Mouse (Mus musculus) liver, postnatal 0 days (tissue): Measurements from ENCODE around the gene Grifin. TPM values are rescaled to one million over a fixed set of nuclear protein-coding genes. Genes with fewer than 3 reads are reported as not detected.

Source experiments
- ATAC-seq: fragments of 200-750 bp; cut with Nextera tagmentation; 2 replicates; pipeline ENCODE4 v1.8.0; 2017; ENCODE audit warnings: mild to moderate bottlenecking, moderate library complexity
- DNase-seq: peaks from one replicate; pipeline ENCODE4 v3.0.0-alpha.2; 2016
- H3K27ac ChIP-seq: fragments of 300-500 bp; sonication (generic); 2 replicates; pipeline ENCODE4 v1.5.1; 2014; ENCODE audit warnings: antibody characterized with exemption, moderate library complexity, mild to moderate bottlenecking, low read depth
- H3K27me3 ChIP-seq: fragments of 300-500 bp; sonication (generic); 2 replicates; pipeline ENCODE4 v1.6.1; 2014; ENCODE audit warnings: low read length, control low read depth, mixed read lengths; ENCODE audit not compliant: insufficient read depth
- H3K36me3 ChIP-seq: fragments of 300-500 bp; sonication (generic); replicated peaks from 2 replicates; pipeline ENCODE4 v1.6.1; 2014; ENCODE audit warnings: mild to moderate bottlenecking, control low read depth, low read length, moderate library complexity, mixed read lengths; ENCODE audit not compliant: insufficient read depth
- H3K4me1 ChIP-seq: fragments of 300-500 bp; sonication (generic); 2 replicates; pipeline ENCODE4 v1.6.1; 2014; ENCODE audit warnings: antibody characterized with exemption, mild to moderate bottlenecking, control low read depth; ENCODE audit not compliant: insufficient read depth
- H3K4me2 ChIP-seq: fragments of 300-500 bp; sonication (generic); 2 replicates; pipeline ENCODE4 v1.6.1; 2014; ENCODE audit warnings: low read depth, mild to moderate bottlenecking, low read length, moderate library complexity, mixed read lengths
- H3K4me3 ChIP-seq: fragments of 300-500 bp; sonication (generic); 2 replicates; pipeline ENCODE4 v1.5.1; 2014; ENCODE audit warnings: low read depth, low read length
- H3K9ac ChIP-seq: fragments of 300-500 bp; sonication (generic); replicated peaks from 2 replicates; pipeline ENCODE4 v1.6.1; 2014; ENCODE audit warnings: mild to moderate bottlenecking, moderate library complexity
- H3K9me3 ChIP-seq: fragments of 300-500 bp; sonication (generic); 2 replicates; pipeline ENCODE4 v1.6.1; 2016; ENCODE audit warnings: mild to moderate bottlenecking, control low read depth, low read length, mixed read lengths
- CTCF ChIP-seq: sonication (generic); IDR thresholded peaks from 2 replicates; pipeline ENCODE4 v1.5.1; 2016; ENCODE audit warnings: antibody characterized with exemption, low read depth
- EP300 ChIP-seq: IDR thresholded peaks from 2 replicates; pipeline ENCODE4 v1.6.1; 2016; ENCODE audit warnings: antibody characterized with exemption, low read depth, mild to moderate bottlenecking
- WGBS: fragments of 180-500 bp; shearing (Covaris S2); extraction: QIAGEN DNeasy Blood & Tissue Kit; methylation state at CpG from one replicate; pipeline ENCODE4 v1.1.7; 2014; ENCODE audit not compliant: insufficient replicate concordance; 5-methylcytosine and 5-hydroxymethylcytosine counted together
- polyA plus RNA-seq: library from polyadenylated mRNA; unstranded; fragments of >200 nt; fragmentation: Nextera tagmentation; extraction: Ambion mirVana; gene quantifications from 2 replicates; pipeline ENCODE4 v1.2.1, GENCODE M21; 2015

Gene Grifin
- polyA plus RNA-seq, 1 experiment from 2014 or later = not detected

GRCm38 (mm10) chr5:140526754-140527153, 38.1 kb downstream of the Grifin start:
- Histone ChIP-seq H3K27me3 (no peaks in the 10 kb centered on the region), H3K36me3 (peaks cover 24% of the 10 kb centered on the region), H3K4me2 (no peak overlapping the region), H3K4me3 (no peak overlapping the region), H3K27ac (no peak overlapping the region), H3K9me3 (no peaks in the 10 kb centered on the region), H3K9ac (no peak overlapping the region), H3K4me1 (no peaks in the 10 kb centered on the region)
- DNase-seq = no peak
- no peak for ATAC-seq
- WGBS = 79% methylated on average over 2 of the region's 2 CpGs
- TF ChIP-seq EP300 (no peak), CTCF (no peak)

GRCm38 (mm10) chr5:140521196-140521595, 43.7 kb downstream of the Grifin start:
- no peak overlapping the region for H3K4me3 ChIP-seq
- DNase-seq (no peak), ATAC-seq (no peak)
- H3K27me3 ChIP-seq = no peaks in the 10 kb centered on the region
- WGBS = 53% methylated on average over 1 of the region's 1 CpGs
- no peaks in the 10 kb centered on the region for H3K4me1 ChIP-seq
- TF ChIP-seq CTCF (no peak), EP300 (no peak)
- H3K9ac ChIP-seq = no peak overlapping the region
- H3K36me3 ChIP-seq = peaks cover 19% of the 10 kb centered on the region
- no peaks in the 10 kb centered on the region for H3K9me3 ChIP-seq
- no peak overlapping the region for H3K4me2 ChIP-seq
- no peak overlapping the region for H3K27ac ChIP-seq

- no peaks in the 10 kb centered on the region for H3K9me3 ChIP-seq
- H3K4me3 ChIP-seq = no peak overlapping the region
- 52% methylated on average over 4 of the region's 4 CpGs for WGBS
- no peak overlapping the region for H3K9ac ChIP-seq
- H3K4me2 ChIP-seq = no peak overlapping the region
- TF ChIP-seq CTCF (no peak), EP300 (no peak)
- H3K36me3 ChIP-seq = no peaks in the 10 kb centered on the region; the same call in 1 of the 2 replicates
- H3K27me3 ChIP-seq = no peaks in the 10 kb centered on the region
- ATAC-seq (no peak), DNase-seq (no peak)
- H3K4me1 ChIP-seq = peaks cover 7% of the 10 kb centered on the region
- H3K27ac ChIP-seq = no peak overlapping the region
These were observed 47.0 kb downstream of the Grifin start for GRCm38 (mm10) chr5:140517921-140518230.

- Histone ChIP-seq H3K4me1 (peaks cover 7% of the 10 kb centered on the region), H3K4me2 (no peak overlapping the region)
- ATAC-seq = no peak
These were observed 47.5 kb downstream of the Grifin start for GRCm38 (mm10) chr5:140517159-140517920.

GRCm38 (mm10) chr5:140514799-140515486, 49.9 kb downstream of the Grifin start:
- TF ChIP-seq EP300 (no peak), CTCF (no peak)
- H3K27me3 ChIP-seq = no peaks in the 10 kb centered on the region
- H3K27ac ChIP-seq = no peak overlapping the region; the same call in 1 of the 2 replicates
- ATAC-seq (peak; percentile 35), DNase-seq (no peak)
- peaks cover 7% of the 10 kb centered on the region for H3K4me1 ChIP-seq
- no peak overlapping the region for H3K4me3 ChIP-seq
- no peaks in the 10 kb centered on the region; the same call in 1 of the 2 replicates for H3K36me3 ChIP-seq
- 41% methylated on average over 7 of the region's 7 CpGs for WGBS
- H3K9me3 ChIP-seq = no peaks in the 10 kb centered on the region
- H3K4me2 ChIP-seq = no peak overlapping the region
- no peak overlapping the region for H3K9ac ChIP-seq

More at GRCm38 (mm10) chr5:140517159-140517920, 47.5 kb downstream of the Grifin start:
- Histone ChIP-seq H3K9ac (no peak overlapping the region), H3K27ac (no peak overlapping the region), H3K4me3 (no peak overlapping the region), H3K9me3 (no peaks in the 10 kb centered on the region), H3K36me3 (no peaks in the 10 kb centered on the region; the same call in 1 of the 2 replicates), H3K27me3 (no peaks in the 10 kb centered on the region)
- no peak for DNase-seq
- TF ChIP-seq EP300 = no peak
- no peak for TF ChIP-seq CTCF
- 74% methylated on average over 21 of the region's 21 CpGs for WGBS

- H3K9ac ChIP-seq = no peak overlapping the region
- no peak for TF ChIP-seq EP300
- no peak for TF ChIP-seq CTCF
- H3K4me3 ChIP-seq = no peak overlapping the region
- H3K9me3 ChIP-seq = no peaks in the 10 kb centered on the region
- peaks cover 9% of the 10 kb centered on the region for H3K4me1 ChIP-seq
- 64% methylated on average over 8 of the region's 8 CpGs for WGBS
- ATAC-seq (no peak), DNase-seq (no peak)
- no peaks in the 10 kb centered on the region; the same call in 1 of the 2 replicates for H3K36me3 ChIP-seq
- no peaks in the 10 kb centered on the region for H3K27me3 ChIP-seq
- H3K27ac ChIP-seq = peak overlapping the region; percentile 16; the same call in 1 of the 2 replicates
- H3K4me2 ChIP-seq = no peak overlapping the region
These were observed 51.0 kb downstream of the Grifin start for GRCm38 (mm10) chr5:140513921-140514320.

Other genes with a start within 250 kb of the Grifin start
- gene Mad1l1, start 243.5 kb downstream of the Grifin start, polyA plus RNA-seq = 16.4 and 17.0 TPM in 2 replicates
- 18.1 and 18.6 TPM in 2 replicates for gene Nudt1, start 243.4 kb downstream of the Grifin start, polyA plus RNA-seq
- 7.2 and 8.1 TPM in 2 replicates for gene Mrm2, start 233.2 kb downstream of the Grifin start, polyA plus RNA-seq
- 11.4 and 12.1 TPM in 2 replicates for gene Snx8, start 175.8 kb downstream of the Grifin start, polyA plus RNA-seq
- 35.5 and 38.7 TPM in 2 replicates for gene Eif3b, start 145.7 kb downstream of the Grifin start, polyA plus RNA-seq
- not detected in 2 replicates for gene Gm4869, start 119.4 kb downstream of the Grifin start, polyA plus RNA-seq
- gene Chst12, start 59.5 kb downstream of the Grifin start, polyA plus RNA-seq = 8.6 and 9.1 TPM in 2 replicates
- gene Lfng, start 42.2 kb upstream of the Grifin start, polyA plus RNA-seq = 5.0 and 5.9 TPM in 2 replicates
- 5.2 and 6.5 TPM in 2 replicates for gene Ttyh3, start 84.0 kb upstream of the Grifin start, polyA plus RNA-seq
- gene Iqce, start 137.3 kb upstream of the Grifin start, polyA plus RNA-seq = 3.6 and 4.2 TPM in 2 replicates
- 4.7 and 4.9 TPM in 2 replicates for gene Brat1, start 139.9 kb upstream of the Grifin start, polyA plus RNA-seq
- 2.1 and 2.2 TPM in 2 replicates for gene Amz1, start 159.1 kb upstream of the Grifin start, polyA plus RNA-seq